In genomic region chr10:81284719-81285118, GRCm38 (mm10) we compare ENCODE assay signal across 8 mouse cellular contexts. TPM values are rescaled to one million over a fixed set of nuclear protein-coding genes. Genes with fewer than 3 reads are reported as not detected.
A peak's percentile ranks its signal among the peaks of the same experiment; 100 is the strongest.
DNase-seq lines count a peak whose midpoint lies in the region; ATAC-seq and TF ChIP-seq lines count a peak whose summit lies in the region.

No protein-coding gene starts in this region.

- no peak for TF ChIP-seq CTCF in ES-Bruce4 (IDR thresholded peaks at IDR 0.05; ENCODE audit: low read depth, low read length)

- no peaks in the 10 kb centered on the region for H3K27me3 ChIP-seq in ES-Bruce4 (ENCODE audit: control insufficient read depth, insufficient read depth, low read length, poor library complexity, severe bottlenecking)
- H3K27me3 ChIP-seq in embryonic facial prominence, embryonic 15.5 days, result peaks cover 34% of the 10 kb centered on the region
- H3K27me3 ChIP-seq in lung, embryonic 16.5 days (ENCODE audit: control insufficient read depth, insufficient read depth, low read depth, low read length), result peaks cover 34% of the 10 kb centered on the region

- H3K9me3 ChIP-seq in ES-Bruce4 (replicated peaks; ENCODE audit: control insufficient read depth, insufficient read depth, low read length, poor library complexity, severe bottlenecking), result no peaks in the 10 kb centered on the region
- no peaks in the 10 kb centered on the region for H3K9me3 ChIP-seq in embryonic facial prominence, embryonic 15.5 days (replicated peaks)
- H3K9me3 ChIP-seq in lung, embryonic 16.5 days (ENCODE audit: control insufficient read depth, low read length), result no peaks in the 10 kb centered on the region

- H3K27ac ChIP-seq in ES-Bruce4 (ENCODE audit: insufficient read depth, low read length), result peak overlapping the region; percentile 34
- peak overlapping the region; percentile 28; the same call in 1 of the 2 replicates for H3K27ac ChIP-seq in embryonic facial prominence, embryonic 15.5 days (replicated peaks)
- peak overlapping the region; percentile 76 for H3K27ac ChIP-seq in lung, embryonic 16.5 days (ENCODE audit: low read length)

- TF ChIP-seq EP300 in ES-Bruce4 (IDR thresholded peaks at IDR 0.05; ENCODE audit: insufficient read depth, low read depth, low read length), result no peak

- peak; percentile 72 to 81 for DNase-seq in kidney, adult 8-10 months
- DNase-seq in adrenal gland, adult 18-20 months (ENCODE audit: low spot score in 2 of 2), result no peak
- DNase-seq in spleen, adult 12 weeks (ENCODE audit: low spot score), result no peak
- DNase-seq in layer of hippocampus, postnatal 10 days (ENCODE audit: low spot score in 2 of 2), result no peak
- DNase-seq in ovary, postnatal 10 days (ENCODE audit: low spot score), result no peak

- H3K4me2 ChIP-seq in embryonic facial prominence, embryonic 15.5 days (replicated peaks), result peak overlapping the region; percentile 74
- H3K4me2 ChIP-seq in lung, embryonic 16.5 days (ENCODE audit: low read depth, low read length), result peak overlapping the region; percentile 78

- peak; percentile 58; the same call in 1 of the 2 replicates for ATAC-seq in embryonic facial prominence, embryonic 15.5 days (ENCODE audit: insufficient number of reproducible peaks, low FRiP score, low TSS enrichment, low read depth)
- peak; percentile 62 for ATAC-seq in lung, embryonic 16.5 days (ENCODE audit: low read depth)

- TF ChIP-seq POLR2A in ES-Bruce4 (IDR thresholded peaks at IDR 0.05; ENCODE audit: insufficient read depth, low read length), result no peak

- 5% methylated on average over 17 of the region's 17 CpGs for WGBS in embryonic facial prominence, embryonic 15.5 days
- 7% methylated on average over 17 of the region's 17 CpGs for WGBS in lung, embryonic 16.5 days

- peak overlapping the region; percentile 58 for H3K9ac ChIP-seq in ES-Bruce4 (ENCODE audit: low read depth, poor library complexity, severe bottlenecking)
- H3K9ac ChIP-seq in embryonic facial prominence, embryonic 15.5 days, result no peak overlapping the region
- peak overlapping the region; percentile 8 for H3K9ac ChIP-seq in lung, embryonic 16.5 days (ENCODE audit: low read length)

- peak overlapping the region; percentile 79 for H3K4me3 ChIP-seq in ES-Bruce4 (ENCODE audit: low read depth, low read length)
- H3K4me3 ChIP-seq in embryonic facial prominence, embryonic 15.5 days (replicated peaks), result peak overlapping the region; percentile 44
- peak overlapping the region; percentile 58 for H3K4me3 ChIP-seq in lung, embryonic 16.5 days (ENCODE audit: low read length)

- no peaks in the 10 kb centered on the region for H3K36me3 ChIP-seq in ES-Bruce4 (ENCODE audit: control insufficient read depth, insufficient read depth, low read length, poor library complexity, severe bottlenecking)
- no peaks in the 10 kb centered on the region for H3K36me3 ChIP-seq in embryonic facial prominence, embryonic 15.5 days
- H3K36me3 ChIP-seq in lung, embryonic 16.5 days (ENCODE audit: control insufficient read depth, insufficient read depth, low read length), result no peaks in the 10 kb centered on the region; the same call in 1 of the 2 replicates

- H3K4me1 ChIP-seq in ES-Bruce4 (ENCODE audit: control insufficient read depth, insufficient read depth, low read length), result peaks cover 9% of the 10 kb centered on the region
- H3K4me1 ChIP-seq in embryonic facial prominence, embryonic 15.5 days, result peaks cover 26% of the 10 kb centered on the region
- H3K4me1 ChIP-seq in lung, embryonic 16.5 days (replicated peaks; ENCODE audit: control insufficient read depth, insufficient read depth, low read length), result peaks cover 6% of the 10 kb centered on the region

RNA-seq across cellular contexts. Expression of gene Tjp3, which starts 6.7 kb away (rescaled TPM):
- 41.5 and 42.7 TPM in 2 replicates for polyA plus RNA-seq in ES-Bruce4 (2011; ENCODE audit: insufficient read depth, insufficient read length, low read depth, missing spikeins)
- 15.1 and 22.6 TPM in 2 replicates for polyA plus RNA-seq in embryonic facial prominence, embryonic 15.5 days (2015; fragmentation: Nextera tagmentation; extraction: Ambion mirVana)
- 29.3 and 32.9 TPM in 2 replicates for polyA plus RNA-seq in lung, embryonic 16.5 days (2015; fragmentation: Nextera tagmentation; extraction: Ambion mirVana)
- 1 to 10 TPM; 1.1 to 1.6 TPM for total RNA-seq in adrenal gland, adult 18-20 months (2021)
- total RNA-seq in layer of hippocampus, postnatal 10 days (2021), result 1 to 10 TPM; 1.4 to 2.3 TPM

RNA-seq across cellular contexts. Expression of gene Pip5k1c, which starts 8.0 kb away (rescaled TPM):
- polyA plus RNA-seq in ES-Bruce4 (2011; ENCODE audit: insufficient read depth, insufficient read length, low read depth, missing spikeins), result 28.3 and 31.5 TPM in 2 replicates
- polyA plus RNA-seq in embryonic facial prominence, embryonic 15.5 days (2015; fragmentation: Nextera tagmentation; extraction: Ambion mirVana), result 51.1 and 53.8 TPM in 2 replicates
- 41.0 and 43.1 TPM in 2 replicates for polyA plus RNA-seq in lung, embryonic 16.5 days (2015; fragmentation: Nextera tagmentation; extraction: Ambion mirVana)
- 10 to 100 TPM; 37.6 to 40.4 TPM for total RNA-seq in adrenal gland, adult 18-20 months (2021)
- total RNA-seq in layer of hippocampus, postnatal 10 days (2021), result 100 to 1,000 TPM; 305 to 311 TPM

RNA-seq across cellular contexts. Expression of gene Apba3, which starts 18.0 kb away (rescaled TPM):
- 25.8 and 26.4 TPM in 2 replicates for polyA plus RNA-seq in ES-Bruce4 (2011; ENCODE audit: insufficient read depth, insufficient read length, low read depth, missing spikeins)
- 70.9 and 77.4 TPM in 2 replicates for polyA plus RNA-seq in embryonic facial prominence, embryonic 15.5 days (2015; fragmentation: Nextera tagmentation; extraction: Ambion mirVana)
- 61.2 and 69.2 TPM in 2 replicates for polyA plus RNA-seq in lung, embryonic 16.5 days (2015; fragmentation: Nextera tagmentation; extraction: Ambion mirVana)
- 100 to 1,000 TPM; 104 to 123 TPM for total RNA-seq in adrenal gland, adult 18-20 months (2021)
- 10 to 100 TPM; 31.3 to 37.4 TPM for total RNA-seq in layer of hippocampus, postnatal 10 days (2021)

RNA-seq across cellular contexts. Expression of gene Mrpl54, which starts 18.0 kb away (rescaled TPM):
- polyA plus RNA-seq in ES-Bruce4 (2011; ENCODE audit: insufficient read depth, insufficient read length, low read depth, missing spikeins), result 52.2 and 63.7 TPM in 2 replicates
- 199 and 203 TPM in 2 replicates for polyA plus RNA-seq in embryonic facial prominence, embryonic 15.5 days (2015; fragmentation: Nextera tagmentation; extraction: Ambion mirVana)
- polyA plus RNA-seq in lung, embryonic 16.5 days (2015; fragmentation: Nextera tagmentation; extraction: Ambion mirVana), result 202 and 210 TPM in 2 replicates
- total RNA-seq in adrenal gland, adult 18-20 months (2021), result 100 to 1,000 TPM; 105 to 111 TPM
- 10 to 100 TPM; 36.1 to 42.5 TPM for total RNA-seq in layer of hippocampus, postnatal 10 days (2021)

RNA-seq across cellular contexts. Expression of gene Matk, which starts 32.0 kb away (rescaled TPM):
- 1.1 and 1.2 TPM in 2 replicates for polyA plus RNA-seq in ES-Bruce4 (2011; ENCODE audit: insufficient read depth, insufficient read length, low read depth, missing spikeins)
- 7.1 and 9.1 TPM in 2 replicates for polyA plus RNA-seq in embryonic facial prominence, embryonic 15.5 days (2015; fragmentation: Nextera tagmentation; extraction: Ambion mirVana)
- polyA plus RNA-seq in lung, embryonic 16.5 days (2015; fragmentation: Nextera tagmentation; extraction: Ambion mirVana), result 2.9 and 3.5 TPM in 2 replicates
- 1 to 10 TPM in 1 of 2 experiments, under 1 TPM in 1; 0.76 to 1.7 TPM for total RNA-seq in adrenal gland, adult 18-20 months (2021)
- total RNA-seq in layer of hippocampus, postnatal 10 days (2021), result 100 to 1,000 TPM; 222 to 266 TPM

Comparison
In these comparisons a context has a peak if more than half of its experiments do, and no peak if none do; other contexts are left out.
1. DNase-seq: peak in kidney, adult 8-10 months (2 of 2); none in adrenal gland, adult 18-20 months (0 of 2), spleen, adult 12 weeks (single experiment), layer of hippocampus, postnatal 10 days (0 of 2) and ovary, postnatal 10 days (single experiment).
2. Peak in every context shown above with its lines, with median percentiles within 50 percentile points of each other: H3K27ac ChIP-seq and H3K4me3 ChIP-seq.